Mouse (Mus musculus) stomach, embryonic 14.5 days (tissue): ENCODE measurements around the gene Narf. TPM values are rescaled to one million over a fixed set of nuclear protein-coding genes. Genes with fewer than 3 reads are reported as not detected.
A peak's percentile ranks its signal among the peaks of the same experiment; 100 is the strongest.

ENCODE experiments used
- ATAC-seq: fragments of 200-750 bp; cut with Nextera tagmentation; 2 replicates; pipeline ENCODE4 v1.8.0; 2017; ENCODE audit warnings: low read depth, moderate TSS enrichment; ENCODE audit not compliant: insufficient number of reproducible peaks, insufficient read depth, low FRiP score
- H3K27ac ChIP-seq: fragments of 300-500 bp; sonication (generic); 2 replicates; pipeline ENCODE4 v1.5.1; 2014; ENCODE audit warnings: mild to moderate bottlenecking, low read length, moderate library complexity, mixed read lengths
- H3K27me3 ChIP-seq: fragments of 300-500 bp; sonication (generic); 2 replicates; pipeline ENCODE4 v1.6.1; 2014; ENCODE audit warnings: low read length, control low read depth, mixed read lengths; ENCODE audit not compliant: control insufficient read depth, insufficient read depth
- H3K36me3 ChIP-seq: fragments of 300-500 bp; sonication (generic); 2 replicates; pipeline ENCODE4 v1.6.1; 2014; ENCODE audit warnings: mild to moderate bottlenecking, control low read depth, low read length, moderate library complexity, mixed read lengths; ENCODE audit not compliant: control insufficient read depth, insufficient read depth
- H3K4me1 ChIP-seq: fragments of 300-500 bp; sonication (generic); 2 replicates; pipeline ENCODE4 v1.6.1; 2014; ENCODE audit warnings: low read length, control low read depth, mixed read lengths; ENCODE audit not compliant: control insufficient read depth, insufficient read depth
- H3K4me2 ChIP-seq: fragments of 300-500 bp; sonication (generic); replicated peaks from 2 replicates; pipeline ENCODE4 v1.6.1; 2014; ENCODE audit warnings: low read depth, low read length, control low read depth
- H3K4me3 ChIP-seq: fragments of 300-500 bp; sonication (generic); 2 replicates; pipeline ENCODE4 v1.5.1; 2014; ENCODE audit warnings: low read depth, low read length, control low read depth
- H3K9ac ChIP-seq: fragments of 300-500 bp; sonication (generic); replicated peaks from 2 replicates; pipeline ENCODE4 v1.6.1; 2014; ENCODE audit warnings: low read depth, mild to moderate bottlenecking, control low read depth, low read length, moderate library complexity, mixed read lengths
- H3K9me3 ChIP-seq: fragments of 300-500 bp; sonication (generic); 2 replicates; pipeline ENCODE4 v1.6.1; 2016; ENCODE audit warnings: low read depth, low read length, control low read depth; ENCODE audit not compliant: control insufficient read depth
- WGBS: fragments of 180-500 bp; shearing (Covaris S2); extraction: QIAGEN DNeasy Blood & Tissue Kit; methylation state at CpG from one replicate; pipeline ENCODE4 v1.1.7; 2014; 5-methylcytosine and 5-hydroxymethylcytosine counted together
- polyA plus RNA-seq: library from polyadenylated mRNA; unstranded; fragments of >200 nt; fragmentation: Nextera tagmentation; extraction: Ambion mirVana; gene quantifications from 2 replicates; pipeline ENCODE4 v1.2.1, GENCODE M21; 2014

Narf gene
- polyA plus RNA-seq, result 43.2 and 53.8 TPM in 2 replicates

DNA sequence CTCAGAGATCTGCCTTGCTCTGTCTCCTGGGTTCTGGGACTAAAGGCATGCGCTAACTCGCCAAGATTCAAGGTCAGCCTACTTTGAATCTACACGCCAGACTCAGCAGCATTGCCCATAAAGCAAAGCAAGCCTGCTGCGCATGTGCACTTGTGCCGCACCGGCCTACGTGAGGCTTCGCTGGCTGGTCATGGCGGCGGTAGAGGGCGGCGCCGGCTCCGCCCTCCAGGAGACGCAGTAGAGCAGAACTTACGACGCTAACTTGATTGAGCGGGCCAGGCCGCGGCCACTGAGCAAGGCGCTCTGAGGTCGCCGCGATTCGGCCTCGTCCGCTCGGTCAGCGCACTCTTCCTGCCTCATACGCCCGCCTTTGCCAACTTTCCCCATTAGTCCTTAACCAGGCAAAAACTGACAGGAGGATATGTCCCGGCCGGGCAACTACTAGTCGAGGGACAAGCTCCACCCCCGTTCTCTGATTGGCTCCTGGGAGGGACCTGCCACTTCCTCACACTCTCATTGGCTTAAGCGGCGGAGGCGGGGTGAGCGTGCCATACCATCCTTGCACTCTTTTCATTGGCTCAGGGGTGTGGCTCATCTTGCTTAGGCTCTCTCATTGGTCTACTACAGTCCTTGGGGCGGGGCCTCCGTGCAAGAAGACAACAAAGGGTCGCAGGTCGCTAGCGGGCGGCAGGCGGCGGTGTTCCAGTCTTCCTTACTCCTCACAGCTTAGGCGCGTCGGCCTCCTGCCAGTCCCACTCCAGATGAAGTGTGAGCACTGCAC, at the start of gene Narf:
Gene Narf (plus strand): TSS at position 690 of the 781 bp plus-strand sequence.
- under 1% methylated on average over 50 of the region's 50 CpGs for WGBS
- Histone ChIP-seq H3K4me2 (peak within 1 kb of the TSS; percentile 56), H3K36me3 (peaks cover 15% of the 10 kb centered on the region; the same call in 1 of the 2 replicates), H3K4me3 (peak within 1 kb of the TSS; percentile 68), H3K9me3 (no peaks in the 10 kb centered on the region), H3K4me1 (peaks cover 20% of the 10 kb centered on the region; the same call in 1 of the 2 replicates), H3K27ac (peak within 1 kb of the TSS; percentile 99), H3K9ac (peak within 1 kb of the TSS; percentile 59), H3K27me3 (no peaks in the 10 kb centered on the region)
- peak; percentile 100 for ATAC-seq

DNA sequence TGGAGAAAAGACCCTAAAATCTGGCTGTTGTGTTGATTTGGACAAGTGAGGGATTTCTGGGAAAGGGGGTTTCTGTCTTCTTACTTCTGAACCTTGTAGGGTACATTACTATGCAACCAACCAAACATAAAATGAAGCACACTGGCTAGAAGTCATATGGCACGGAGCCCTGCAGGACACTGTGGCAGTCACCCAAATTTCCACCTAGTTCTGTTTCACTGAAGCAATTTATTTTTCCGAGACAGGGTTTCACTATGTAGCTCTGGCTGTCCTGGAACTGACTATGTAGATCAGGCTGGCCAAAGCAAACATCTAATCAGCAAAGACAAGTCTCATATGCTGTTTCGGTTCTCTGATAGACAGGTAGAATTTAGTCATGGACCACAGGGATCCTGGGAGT, 47.4 kb upstream of the Narf start:
- Histone ChIP-seq H3K27ac (no peak overlapping the region), H3K4me1 (no peaks in the 10 kb centered on the region), H3K27me3 (no peaks in the 10 kb centered on the region), H3K9ac (no peak overlapping the region), H3K4me2 (no peak overlapping the region), H3K9me3 (no peaks in the 10 kb centered on the region), H3K36me3 (no peaks in the 10 kb centered on the region), H3K4me3 (no peak overlapping the region)
- no peak for ATAC-seq
- WGBS, result 78% methylated on average over 3 of the region's 3 CpGs

DNA sequence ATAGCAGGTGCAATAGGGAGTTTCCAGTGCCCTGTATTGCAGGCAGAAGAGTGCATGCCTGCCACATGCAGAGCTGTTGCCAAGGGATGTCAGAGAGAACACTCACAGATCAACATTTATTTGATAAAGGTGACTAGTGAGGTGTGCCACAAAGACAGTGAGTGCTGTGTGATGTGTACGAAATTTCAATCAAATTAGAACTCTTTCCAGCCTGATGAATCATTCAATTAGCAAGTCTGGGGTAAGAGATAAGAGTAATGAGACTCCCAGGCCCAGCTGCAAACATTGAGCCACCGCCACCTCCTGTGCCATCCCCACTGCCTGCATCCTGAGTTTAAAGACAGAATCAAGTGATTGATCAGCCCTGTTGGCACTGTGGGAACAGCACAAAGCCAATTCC, 44.3 kb upstream of the Narf start:
- H3K4me1 ChIP-seq, result no peaks in the 10 kb centered on the region
- no peak overlapping the region for H3K4me3 ChIP-seq
- ATAC-seq, result no peak
- H3K9ac ChIP-seq, result no peak overlapping the region
- 70% methylated on average over 2 of the region's 2 CpGs for WGBS
- no peaks in the 10 kb centered on the region for H3K9me3 ChIP-seq
- no peak overlapping the region for H3K4me2 ChIP-seq
- H3K27ac ChIP-seq, result no peak overlapping the region
- H3K36me3 ChIP-seq, result no peaks in the 10 kb centered on the region
- H3K27me3 ChIP-seq, result no peaks in the 10 kb centered on the region

GRCm38 (mm10) chr11:121193415-121193814, 43.6 kb upstream of the Narf start:
- no peaks in the 10 kb centered on the region for H3K36me3 ChIP-seq
- no peak for ATAC-seq
- H3K9me3 ChIP-seq, result no peaks in the 10 kb centered on the region
- no peaks in the 10 kb centered on the region for H3K27me3 ChIP-seq
- H3K27ac ChIP-seq, result no peak overlapping the region
- 87% methylated on average over 3 of the region's 3 CpGs for WGBS
- no peak overlapping the region for H3K4me3 ChIP-seq
- no peak overlapping the region for H3K9ac ChIP-seq
- no peak overlapping the region for H3K4me2 ChIP-seq
- H3K4me1 ChIP-seq, result no peaks in the 10 kb centered on the region

DNA sequence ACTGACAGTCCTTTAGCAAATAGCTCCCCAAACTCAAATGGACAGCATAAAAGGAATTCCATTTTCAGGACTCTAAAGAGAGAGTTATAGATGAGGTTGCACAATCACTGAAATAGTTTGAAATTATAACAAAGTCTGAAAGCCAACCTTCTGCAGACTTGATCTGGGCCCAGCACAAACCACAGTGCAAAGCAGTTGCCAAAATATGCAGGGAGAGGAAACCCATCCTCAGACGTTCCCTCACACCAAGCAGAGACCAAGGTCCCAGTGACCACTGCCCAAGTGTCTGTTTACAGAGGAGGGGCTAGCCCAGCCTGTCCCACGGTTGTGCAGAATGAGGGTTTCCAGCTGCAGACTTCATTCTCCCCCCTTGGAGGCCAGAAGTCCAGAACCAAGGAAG, 38.4 kb upstream of the Narf start:
- H3K27ac ChIP-seq, result no peak overlapping the region
- H3K4me2 ChIP-seq, result no peak overlapping the region
- no peak overlapping the region for H3K4me3 ChIP-seq
- H3K27me3 ChIP-seq, result no peaks in the 10 kb centered on the region
- no peaks in the 10 kb centered on the region for H3K36me3 ChIP-seq
- H3K9ac ChIP-seq, result no peak overlapping the region
- H3K9me3 ChIP-seq, result no peaks in the 10 kb centered on the region
- 13% methylated on average over 2 of the region's 2 CpGs for WGBS
- ATAC-seq, result no peak
- no peaks in the 10 kb centered on the region for H3K4me1 ChIP-seq

- H3K27me3 ChIP-seq, result no peaks in the 10 kb centered on the region
- no peaks in the 10 kb centered on the region for H3K36me3 ChIP-seq
- H3K9me3 ChIP-seq, result no peaks in the 10 kb centered on the region
- H3K4me2 ChIP-seq, result no peak overlapping the region
- H3K27ac ChIP-seq, result no peak overlapping the region
- no peak overlapping the region for H3K4me3 ChIP-seq
- no peaks in the 10 kb centered on the region for H3K4me1 ChIP-seq
- 82% methylated on average over 4 of the region's 4 CpGs for WGBS
- no peak for ATAC-seq
- no peak overlapping the region for H3K9ac ChIP-seq
Observed at GRCm38 (mm10) chr11:121199851-121200250, 37.2 kb upstream of the Narf start.

DNA sequence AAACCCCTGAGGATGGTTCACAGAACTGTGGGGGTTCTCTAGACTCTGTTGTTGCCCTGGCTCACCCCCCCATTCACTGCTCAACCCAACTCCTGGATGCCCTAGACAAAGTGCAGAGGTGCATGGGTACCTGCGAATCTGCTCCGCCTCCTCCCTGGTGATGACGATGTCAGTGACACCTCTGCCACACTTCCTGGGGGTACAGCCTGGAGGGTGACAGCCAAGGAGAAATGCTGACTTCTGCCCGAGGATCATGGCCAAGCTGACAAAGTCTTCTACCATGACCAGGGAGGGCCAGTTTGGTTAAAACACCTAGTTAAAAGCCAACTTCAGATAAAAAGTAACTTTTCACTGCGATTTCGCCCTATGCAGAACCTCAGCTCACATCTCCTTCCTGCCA, 36.3 kb upstream of the Narf start:
- 85% methylated on average over 6 of the region's 6 CpGs for WGBS
- Histone ChIP-seq H3K9ac (no peak overlapping the region), H3K27ac (no peak overlapping the region), H3K27me3 (no peaks in the 10 kb centered on the region), H3K4me3 (no peak overlapping the region), H3K36me3 (no peaks in the 10 kb centered on the region), H3K4me2 (no peak overlapping the region), H3K9me3 (no peaks in the 10 kb centered on the region), H3K4me1 (0 out of 2 replicates have a peak, but pooled peaks cover 4% of the 10 kb centered on the region)
- no peak for ATAC-seq

GRCm38 (mm10) chr11:121201436-121202198, 35.4 kb upstream of the Narf start:
- Histone ChIP-seq H3K27ac (no peak overlapping the region), H3K4me3 (no peak overlapping the region), H3K4me2 (no peak overlapping the region), H3K36me3 (no peaks in the 10 kb centered on the region), H3K4me1 (0 out of 2 replicates have a peak, but pooled peaks cover 4% of the 10 kb centered on the region), H3K27me3 (no peaks in the 10 kb centered on the region), H3K9me3 (no peaks in the 10 kb centered on the region), H3K9ac (no peak overlapping the region)
- ATAC-seq, result no peak
- WGBS, result 38% methylated on average over 11 of the region's 11 CpGs
